Mouse (Mus musculus) cerebellum, adult 8-10 months (tissue): ENCODE data around the gene Stk33.

Experiments used
- DNase-seq: peaks from one replicate; pipeline ENCODE4 v3.0.0; 2022

The Stk33 gene

GRCm38 (mm10) chr7:109347241-109347640, 91.6 kb downstream of the Stk33 start:
- no peak for DNase-seq

- DNase-seq: no peak
Measured at GRCm38 (mm10) chr7:109331722-109332121, 107.2 kb downstream of the Stk33 start.

- no peak for DNase-seq
Measured at GRCm38 (mm10) chr7:109328772-109329171, 110.1 kb downstream of the Stk33 start.

GRCm38 (mm10) chr7:109326813-109327212, 112.1 kb downstream of the Stk33 start:
- DNase-seq: peak; percentile 64

DNA sequence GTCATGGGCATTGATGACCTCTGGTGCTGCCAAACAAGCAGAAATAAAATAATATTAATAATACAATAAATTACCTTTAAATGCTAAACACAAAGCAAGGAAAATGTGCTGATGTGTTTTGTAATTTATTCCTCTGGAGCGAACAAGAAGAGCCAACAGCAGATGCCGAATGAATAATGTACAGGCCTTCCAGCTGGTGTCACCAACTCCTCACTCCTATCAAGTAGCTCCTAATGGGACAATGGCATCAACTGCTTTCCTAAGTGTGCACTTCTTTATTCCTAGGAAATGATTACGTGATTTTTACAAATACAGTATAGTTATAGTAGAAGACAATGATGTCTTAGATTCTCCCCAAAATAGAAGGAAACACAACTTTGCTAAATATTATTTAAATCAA, 113.2 kb downstream of the Stk33 start:
- DNase-seq: no peak

- peak; percentile 13 for DNase-seq
Measured at GRCm38 (mm10) chr7:109325169-109325568, 113.7 kb downstream of the Stk33 start.

GRCm38 (mm10) chr7:109309506-109309905, 129.4 kb downstream of the Stk33 start:
- no peak for DNase-seq

GRCm38 (mm10) chr7:109295807-109296206, 143.1 kb downstream of the Stk33 start:
- no peak for DNase-seq

DNA sequence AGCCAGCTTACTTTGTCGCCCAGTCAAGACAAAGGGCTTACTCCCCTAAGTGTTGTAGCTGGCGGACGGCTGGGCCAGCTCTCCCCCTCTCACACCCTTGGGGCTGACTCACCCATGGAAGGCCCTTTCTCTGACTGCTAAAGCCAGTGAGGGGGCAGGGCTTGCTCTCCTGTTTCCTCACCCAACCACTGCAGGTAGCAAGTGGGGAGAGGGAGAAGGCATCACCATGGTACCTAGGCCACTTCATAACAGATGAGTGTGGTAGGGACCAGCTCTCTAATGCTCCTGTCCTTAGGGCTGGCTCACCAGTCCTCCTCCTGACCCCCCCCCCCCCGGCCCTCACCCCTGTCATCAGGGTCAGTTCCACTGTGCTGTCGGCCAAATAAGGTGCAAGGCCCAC, 143.5 kb downstream of the Stk33 start:
- no peak for DNase-seq

DNA sequence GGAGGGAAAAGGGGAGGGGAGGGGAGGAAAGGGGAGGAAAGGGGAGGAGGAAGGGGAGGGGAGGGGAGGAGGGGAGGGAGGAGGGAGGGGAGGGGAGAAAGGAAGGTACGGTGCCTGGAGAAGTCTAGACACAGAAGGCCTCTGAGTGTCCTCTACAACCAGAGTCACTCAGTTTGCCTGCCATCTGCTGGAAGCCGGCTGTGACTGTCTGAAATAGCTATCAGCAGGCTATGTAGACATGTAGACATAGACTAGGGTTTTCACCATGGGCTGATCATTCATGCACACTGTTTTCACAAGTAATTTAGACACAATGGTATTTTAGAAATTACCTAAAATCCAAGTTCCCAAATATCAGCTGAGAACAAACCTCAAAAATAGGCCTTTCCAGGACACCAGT, 148.4 kb downstream of the Stk33 start:
- no peak for DNase-seq

DNA sequence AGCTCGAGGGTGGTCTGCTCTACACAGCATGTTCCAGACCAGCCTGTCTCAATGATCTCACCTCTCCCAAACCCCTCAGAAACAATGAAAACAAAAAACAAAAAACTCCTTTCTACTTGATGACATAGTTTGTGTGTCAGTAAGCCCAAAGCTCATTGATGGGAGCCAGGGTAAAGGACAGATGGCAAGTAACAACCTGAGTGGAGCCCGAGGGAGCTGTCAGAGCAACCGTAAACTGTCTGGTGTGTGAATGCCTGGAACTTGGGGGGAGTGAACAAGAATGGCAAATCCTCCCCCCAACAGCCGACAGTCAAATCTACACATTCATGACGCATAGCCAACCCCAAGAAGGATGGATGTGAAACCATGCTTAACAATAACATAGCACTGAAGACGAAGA, 149.8 kb downstream of the Stk33 start:
- no peak for DNase-seq

- no peak for DNase-seq
Measured at GRCm38 (mm10) chr7:109282106-109282505, 156.8 kb downstream of the Stk33 start.

GRCm38 (mm10) chr7:109276622-109277021, 162.3 kb downstream of the Stk33 start:
- DNase-seq: no peak

DNA sequence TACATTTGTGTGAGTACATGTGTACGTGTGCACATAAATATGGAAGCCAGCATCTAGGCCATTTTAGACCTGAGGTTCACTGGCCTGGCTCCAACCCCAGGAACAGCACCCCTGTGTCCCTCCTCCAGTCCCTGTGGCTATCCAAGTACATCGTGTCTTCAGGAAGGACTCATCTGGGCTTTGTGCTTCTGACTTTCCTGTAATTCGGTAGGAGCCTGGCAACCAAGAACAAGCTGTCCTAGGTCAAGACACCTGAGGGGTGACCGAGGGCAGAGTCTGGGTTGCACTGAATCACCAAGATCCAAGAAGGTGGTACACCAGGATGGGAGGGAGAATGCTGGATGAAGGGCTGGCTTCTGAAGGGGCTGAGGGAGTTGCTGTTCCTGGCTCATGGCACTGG, 163.0 kb downstream of the Stk33 start:
- DNase-seq: no peak

DNA sequence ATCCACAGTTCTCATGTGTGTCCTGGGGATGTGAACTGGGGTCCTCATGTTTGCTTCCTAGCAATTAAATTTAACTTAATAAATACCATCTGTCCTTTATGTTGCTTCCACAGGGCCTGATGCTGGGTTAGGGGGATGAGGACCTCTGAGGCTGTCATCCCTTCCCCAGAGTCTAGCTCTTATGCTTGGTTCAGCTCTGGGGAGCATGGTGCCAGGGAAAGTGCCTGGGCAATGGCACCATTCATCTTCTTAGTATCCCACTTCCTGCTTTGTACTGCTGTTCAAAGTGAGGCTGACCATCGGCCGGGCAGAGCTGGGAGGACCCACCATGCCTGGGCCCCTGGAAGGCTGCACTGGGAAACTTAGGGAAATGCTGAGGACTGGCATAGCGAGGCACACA, 163.7 kb downstream of the Stk33 start:
- DNase-seq: no peak

DNA sequence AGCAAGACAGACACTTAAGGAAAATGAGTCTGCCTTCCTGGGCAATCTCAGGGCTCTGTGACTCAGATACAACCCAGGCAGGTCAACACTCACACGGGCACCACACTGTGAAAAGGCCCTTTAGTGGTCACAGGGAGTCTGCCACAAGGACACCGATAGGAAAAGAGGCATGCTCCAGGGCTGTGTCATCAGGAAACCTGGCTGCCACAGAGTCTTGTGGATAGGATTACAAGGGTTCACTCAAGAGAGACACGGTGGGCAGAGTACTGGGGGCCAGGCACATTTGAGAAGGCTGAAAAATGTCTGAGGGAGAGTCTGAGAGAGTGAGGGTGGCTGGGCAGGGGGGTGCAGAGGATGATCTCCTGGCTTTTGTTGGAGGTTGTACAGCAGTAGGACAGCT, 164.6 kb downstream of the Stk33 start:
- no peak for DNase-seq

DNA sequence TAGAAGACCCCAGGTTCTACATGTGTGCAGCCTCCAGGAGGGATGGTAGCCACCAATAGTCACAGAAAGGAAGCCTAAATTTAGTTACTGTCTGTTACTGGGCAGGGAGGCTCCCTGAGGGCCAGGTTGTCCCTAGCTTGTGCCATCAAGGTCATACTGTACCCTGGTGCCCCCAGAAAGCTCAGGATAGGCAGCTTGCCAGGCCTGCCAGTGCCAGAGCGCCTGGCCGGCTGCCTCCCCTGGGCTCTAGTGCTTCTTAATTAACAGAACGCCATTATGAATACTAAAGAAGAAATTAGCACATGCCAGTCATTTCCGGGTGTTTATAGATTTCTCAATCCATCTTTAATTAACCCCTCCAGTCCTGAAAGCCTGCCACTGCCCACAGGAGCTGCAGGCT, 169.8 kb downstream of the Stk33 start:
- no peak for DNase-seq

DNA sequence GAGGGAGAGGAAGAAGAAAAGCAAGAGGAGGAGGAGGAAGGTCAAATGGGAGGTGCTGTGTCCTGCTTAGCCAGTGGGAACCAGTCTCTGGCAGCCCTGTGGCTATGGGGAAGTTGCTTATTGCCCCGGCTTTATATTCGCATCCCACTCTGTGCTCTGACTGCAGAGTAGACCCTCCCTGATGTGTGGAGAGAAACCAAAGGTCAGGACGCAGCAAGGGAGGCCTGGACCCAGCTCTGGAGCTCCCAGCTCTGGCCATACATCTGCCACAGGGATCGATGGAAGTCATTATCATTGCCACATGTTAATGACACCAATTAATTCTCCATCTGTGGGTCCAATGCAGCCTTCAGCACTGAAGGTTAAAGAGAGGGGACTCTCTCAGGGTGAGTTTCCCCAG, 171.5 kb downstream of the Stk33 start:
- DNase-seq: no peak

DNA sequence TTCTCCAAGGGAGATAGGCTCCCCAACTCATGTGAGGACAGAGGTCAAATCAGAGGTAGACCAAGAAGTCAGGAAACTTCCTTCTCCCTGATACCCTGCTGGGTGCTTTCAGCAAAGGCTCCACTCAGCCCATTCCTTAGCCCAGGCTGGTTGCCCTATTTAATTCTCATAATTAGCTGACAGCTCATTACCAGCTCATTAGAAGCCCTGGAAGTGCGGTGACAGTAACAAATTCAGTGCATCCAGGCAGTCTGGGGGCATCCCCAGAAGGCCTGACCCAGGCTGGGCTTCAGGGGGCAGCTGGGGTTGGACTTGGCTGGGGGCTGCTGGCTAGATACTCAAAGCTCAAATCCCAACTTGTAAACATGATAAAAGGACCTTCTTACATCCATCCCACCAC, 172.7 kb downstream of the Stk33 start:
- no peak for DNase-seq

DNA sequence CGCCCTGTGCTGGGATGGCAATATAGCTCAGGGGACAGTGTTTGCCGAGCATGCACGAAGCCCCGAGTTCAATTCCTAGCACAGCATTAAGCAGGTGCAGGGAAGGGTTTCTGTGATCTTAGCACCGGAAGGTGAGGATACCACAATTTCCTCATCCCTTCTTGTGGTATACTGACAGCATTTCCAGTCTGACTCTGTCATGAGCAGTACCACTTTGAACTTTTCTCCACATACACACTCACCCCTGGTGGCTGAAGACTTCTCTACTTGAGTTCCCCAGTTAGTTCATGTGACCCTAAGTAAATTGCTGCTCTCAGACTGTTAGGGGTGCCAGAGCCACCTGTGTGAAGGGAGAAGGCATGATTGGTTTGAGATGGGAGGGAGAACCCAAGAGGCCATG, 173.3 kb downstream of the Stk33 start:
- no peak for DNase-seq

DNA sequence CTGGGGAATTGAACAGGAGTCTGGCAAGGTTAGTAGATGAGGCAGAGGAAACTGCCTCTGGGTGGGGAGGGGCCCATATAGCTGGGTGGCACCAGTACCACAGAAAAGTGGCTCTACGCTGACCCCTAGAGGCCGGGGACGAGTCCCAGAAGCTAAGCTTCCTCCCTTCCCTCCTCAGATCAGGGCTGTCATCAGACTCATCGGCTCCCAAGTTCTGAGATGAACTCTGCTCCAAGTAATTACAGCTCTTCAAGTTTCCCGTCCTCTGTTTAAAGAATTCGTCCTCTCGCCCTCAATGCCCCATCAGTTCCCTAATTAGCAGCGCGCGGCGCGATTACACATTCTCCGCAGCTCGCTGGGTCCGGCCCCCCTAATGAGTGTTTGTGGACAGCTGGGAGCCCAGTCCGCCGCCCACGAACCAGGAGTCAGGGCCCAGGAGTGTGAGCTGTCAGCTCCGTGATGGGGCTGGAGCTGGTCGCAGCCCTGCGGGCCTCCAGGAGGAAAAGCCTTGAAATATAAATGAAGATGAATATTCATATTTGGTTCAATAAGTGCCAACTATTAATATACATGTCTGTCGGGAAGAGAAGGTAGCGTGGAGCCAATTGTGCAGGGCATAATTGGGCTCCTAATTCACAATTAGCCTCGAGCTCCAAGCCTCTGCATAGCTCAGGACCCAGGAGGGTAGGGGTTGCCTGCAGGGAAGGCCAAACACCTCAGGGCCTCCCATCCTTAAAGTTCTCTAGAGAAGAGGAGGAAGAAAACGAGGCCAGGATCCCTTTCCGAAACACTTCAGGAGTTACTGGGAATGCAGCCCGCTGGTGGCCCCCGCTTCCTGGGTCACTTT, 183.2 kb downstream of the Stk33 start:
- DNase-seq: peak; percentile 43

GRCm38 (mm10) chr7:109251418-109251817, 187.5 kb downstream of the Stk33 start:
- no peak for DNase-seq

GRCm38 (mm10) chr7:109244776-109245175, 194.1 kb downstream of the Stk33 start:
- no peak for DNase-seq

DNA sequence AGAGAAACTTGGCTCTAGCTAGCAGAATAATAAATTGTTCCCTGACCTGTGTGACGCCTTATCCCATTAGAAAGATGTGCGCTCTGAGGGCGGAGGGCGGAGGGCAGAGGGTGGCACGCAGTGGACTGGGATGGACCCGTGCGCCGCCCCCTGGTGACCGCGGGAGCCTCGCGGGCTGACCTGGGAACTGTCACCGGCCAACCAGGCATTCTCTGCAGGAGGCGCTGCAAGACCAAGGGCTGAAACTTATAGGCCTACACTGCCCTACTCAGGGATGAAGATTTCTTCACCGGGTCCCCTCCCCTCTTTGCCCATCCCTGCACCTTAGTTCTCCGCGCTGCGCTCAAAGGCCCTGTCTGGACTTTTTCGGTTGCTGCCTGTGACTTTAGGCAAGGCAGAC, 197.6 kb downstream of the Stk33 start:
- no peak for DNase-seq

- no peak for DNase-seq
Measured at GRCm38 (mm10) chr7:109239346-109239745, 199.5 kb downstream of the Stk33 start.
